Mouse (Mus musculus): ENCODE measurements around the gene Igf2bp2. TPM values are rescaled to one million over a fixed set of nuclear protein-coding genes. Genes with fewer than 3 reads are reported as not detected.

Igf2bp2 gene
- polyA plus RNA-seq, 1 experiment from 2014 or later = 34.8 TPM

DNA sequence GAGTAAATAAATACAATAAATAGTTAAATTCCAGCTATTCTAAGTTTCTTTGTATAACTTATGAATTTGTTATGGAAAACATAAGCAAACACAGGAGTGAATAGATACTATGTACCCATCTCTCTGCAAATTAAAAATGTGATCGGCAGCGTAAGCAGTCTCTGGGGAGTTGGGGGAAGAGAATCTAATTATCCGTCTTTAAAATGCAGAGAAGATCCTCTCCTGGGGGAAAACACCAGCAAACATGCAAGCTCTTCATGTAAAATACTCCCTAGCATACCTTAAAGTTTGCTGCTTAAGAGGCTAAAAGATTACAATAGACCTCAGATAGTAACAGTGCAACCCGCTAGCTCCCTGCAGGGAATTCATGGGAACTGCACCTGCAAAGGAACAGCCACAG is 36.2 kb downstream of the Igf2bp2 start:
- DNase-seq (ENCODE audit: low spot score) = no peak
- H3K9ac ChIP-seq (ENCODE audit: low read depth, low read length) = no peak overlapping the region
- no peak overlapping the region for H3K4me2 ChIP-seq (ENCODE audit: low read length)
- H3K4me1 ChIP-seq (replicated peaks; ENCODE audit: insufficient read depth, low read length) = peaks cover 9% of the 10 kb centered on the region; the same call in 1 of the 2 replicates
- no peak overlapping the region for H3K27ac ChIP-seq
- no peak overlapping the region for H3K4me3 ChIP-seq (replicated peaks; ENCODE audit: low read depth, low read length)
- ATAC-seq (replicated peaks; ENCODE audit: low FRiP score, low read depth) = no peak
- TF ChIP-seq CTCF (IDR thresholded peaks at IDR 0.05; ENCODE audit: low read depth) = no peak
- no peaks in the 10 kb centered on the region for H3K36me3 ChIP-seq (ENCODE audit: insufficient read depth, low read length)
- WGBS = 95% methylated on average over 4 of the region's 4 CpGs
- H3K9me3 ChIP-seq (replicated peaks; ENCODE audit: low read length) = no peaks in the 10 kb centered on the region
- no peaks in the 10 kb centered on the region for H3K27me3 ChIP-seq (ENCODE audit: insufficient read depth, low read length)

DNA sequence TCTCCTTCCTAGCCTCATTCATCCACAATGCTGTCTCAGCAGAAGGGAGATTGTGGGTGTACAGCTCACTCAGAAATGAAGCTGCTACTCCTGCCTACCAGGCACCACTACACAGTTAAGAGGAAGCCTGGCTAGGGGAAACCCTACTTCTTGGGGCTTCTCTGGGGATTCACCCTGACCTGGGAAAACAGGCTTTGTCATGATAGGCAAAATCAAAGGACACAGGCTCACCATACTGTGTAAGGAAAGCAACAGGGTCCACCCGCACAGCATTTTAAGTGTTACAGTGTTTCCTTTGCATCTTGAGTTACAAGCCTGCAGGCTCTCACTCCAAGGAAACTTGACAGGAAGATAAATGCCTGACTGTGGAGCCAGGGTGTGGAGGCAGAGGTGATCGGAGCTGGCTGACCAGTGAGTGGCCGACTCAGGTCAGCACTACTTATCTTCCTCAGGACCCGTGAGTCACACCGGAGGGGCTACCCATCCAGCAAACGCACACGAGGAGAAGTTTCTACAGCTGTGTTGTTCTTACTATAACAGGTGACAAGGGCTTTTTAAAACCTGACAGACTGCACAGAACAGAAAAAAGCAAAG is 38.7 kb downstream of the Igf2bp2 start:
- 14% methylated on average over 7 of the region's 7 CpGs for WGBS
- peak; percentile 70 for DNase-seq (ENCODE audit: low spot score)
- Histone ChIP-seq H3K4me2 (ENCODE audit: low read length) (no peak overlapping the region), H3K4me3 (replicated peaks; ENCODE audit: low read depth, low read length) (no peak overlapping the region), H3K9ac (ENCODE audit: low read depth, low read length) (no peak overlapping the region), H3K36me3 (ENCODE audit: insufficient read depth, low read length) (no peaks in the 10 kb centered on the region), H3K27me3 (ENCODE audit: insufficient read depth, low read length) (no peaks in the 10 kb centered on the region), H3K9me3 (replicated peaks; ENCODE audit: low read length) (no peaks in the 10 kb centered on the region), H3K4me1 (replicated peaks; ENCODE audit: insufficient read depth, low read length) (peaks cover 9% of the 10 kb centered on the region; the same call in 1 of the 2 replicates), H3K27ac (no peak overlapping the region)
- ATAC-seq (replicated peaks; ENCODE audit: low FRiP score, low read depth) = 0 out of 2 replicates have a peak, but pooled peaks have one; percentile 41
- no peak for TF ChIP-seq CTCF (IDR thresholded peaks at IDR 0.05; ENCODE audit: low read depth)

DNA sequence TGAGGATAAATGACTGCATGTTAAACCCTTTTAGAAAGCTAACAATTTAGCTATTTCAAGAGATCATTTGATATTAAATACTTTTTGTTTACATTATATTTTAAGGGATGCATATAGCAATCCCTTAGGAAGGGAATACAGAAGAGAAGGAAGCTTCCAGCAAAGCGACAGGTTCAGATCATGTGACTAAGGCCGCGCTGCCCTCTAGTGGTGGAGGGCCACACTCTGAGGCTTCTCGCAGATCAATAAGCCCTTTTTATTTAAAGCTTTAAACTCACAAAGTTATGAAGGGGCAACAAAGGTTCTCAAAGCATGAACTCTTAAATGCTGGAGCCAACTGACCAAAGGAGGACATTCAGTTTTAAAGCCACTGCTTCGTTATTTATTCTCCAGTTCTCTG is 39.4 kb downstream of the Igf2bp2 start:
- TF ChIP-seq CTCF (IDR thresholded peaks at IDR 0.05; ENCODE audit: low read depth) = peak; percentile 75
- Histone ChIP-seq H3K4me2 (ENCODE audit: low read length) (no peak overlapping the region), H3K27me3 (ENCODE audit: insufficient read depth, low read length) (no peaks in the 10 kb centered on the region), H3K36me3 (ENCODE audit: insufficient read depth, low read length) (no peaks in the 10 kb centered on the region), H3K4me3 (replicated peaks; ENCODE audit: low read depth, low read length) (no peak overlapping the region), H3K9me3 (replicated peaks; ENCODE audit: low read length) (no peaks in the 10 kb centered on the region), H3K9ac (ENCODE audit: low read depth, low read length) (no peak overlapping the region), H3K4me1 (replicated peaks; ENCODE audit: insufficient read depth, low read length) (peaks cover 9% of the 10 kb centered on the region; the same call in 1 of the 2 replicates), H3K27ac (no peak overlapping the region)
- peak; percentile 70 for DNase-seq (ENCODE audit: low spot score)
- ATAC-seq (replicated peaks; ENCODE audit: low FRiP score, low read depth) = no peak
- WGBS = 36% methylated on average over 5 of the region's 5 CpGs

DNA sequence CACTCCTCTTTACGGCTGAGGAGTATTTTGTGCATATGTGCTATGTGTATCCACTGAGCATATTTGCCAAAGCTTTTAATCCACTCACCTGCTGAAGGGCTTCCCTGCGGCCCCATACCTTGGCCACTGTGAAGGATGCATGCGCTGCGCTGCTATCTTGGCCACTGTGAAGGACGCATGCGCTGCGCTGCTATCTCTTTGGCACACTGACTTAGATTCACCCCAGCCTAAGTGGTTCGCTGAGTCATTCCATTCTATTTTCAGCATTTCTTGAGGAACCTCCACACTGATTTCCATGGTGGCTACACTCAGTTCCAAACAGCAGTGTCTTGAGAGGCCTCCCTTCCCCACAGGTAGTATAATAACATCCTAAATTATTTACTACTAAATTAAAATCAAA is 42.0 kb downstream of the Igf2bp2 start:
- Histone ChIP-seq H3K4me3 (replicated peaks; ENCODE audit: low read depth, low read length) (no peak overlapping the region), H3K9ac (ENCODE audit: low read depth, low read length) (no peak overlapping the region), H3K9me3 (replicated peaks; ENCODE audit: low read length) (no peaks in the 10 kb centered on the region), H3K36me3 (ENCODE audit: insufficient read depth, low read length) (no peaks in the 10 kb centered on the region), H3K27ac (no peak overlapping the region), H3K27me3 (ENCODE audit: insufficient read depth, low read length) (no peaks in the 10 kb centered on the region), H3K4me2 (ENCODE audit: low read length) (no peak overlapping the region), H3K4me1 (replicated peaks; ENCODE audit: insufficient read depth, low read length) (peaks cover 9% of the 10 kb centered on the region; the same call in 1 of the 2 replicates)
- TF ChIP-seq CTCF (IDR thresholded peaks at IDR 0.05; ENCODE audit: low read depth) = no peak
- WGBS = 90% methylated on average over 8 of the region's 8 CpGs
- DNase-seq (ENCODE audit: low spot score) = no peak
- no peak for ATAC-seq (replicated peaks; ENCODE audit: low FRiP score, low read depth)

DNA sequence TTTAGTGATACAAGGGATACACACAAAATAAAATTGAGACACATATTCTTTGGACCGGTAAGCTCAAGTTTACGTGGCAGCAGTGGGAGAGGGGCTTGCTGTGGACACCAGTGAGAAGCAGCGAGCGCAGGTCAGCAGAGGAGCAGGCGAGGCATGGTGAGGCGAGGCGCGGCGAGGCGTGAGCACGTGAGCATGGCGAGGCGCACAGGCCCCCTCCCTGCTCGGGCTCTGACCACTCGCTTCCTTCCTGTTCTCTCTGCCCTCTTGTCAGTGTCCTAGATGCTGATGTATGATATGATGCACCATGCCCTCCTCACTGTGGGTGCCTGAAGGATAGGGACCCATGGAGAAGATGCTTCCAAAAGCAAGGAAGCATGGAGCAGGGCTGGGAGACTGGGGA is 43.6 kb downstream of the Igf2bp2 start:
- Histone ChIP-seq H3K27me3 (ENCODE audit: insufficient read depth, low read length) (no peaks in the 10 kb centered on the region), H3K4me3 (replicated peaks; ENCODE audit: low read depth, low read length) (no peak overlapping the region), H3K4me2 (ENCODE audit: low read length) (peak overlapping the region; percentile 34; the same call in 1 of the 2 replicates), H3K27ac (peak overlapping the region; percentile 60; the same call in 1 of the 2 replicates), H3K36me3 (ENCODE audit: insufficient read depth, low read length) (no peaks in the 10 kb centered on the region), H3K4me1 (replicated peaks; ENCODE audit: insufficient read depth, low read length) (peaks cover 7% of the 10 kb centered on the region; the same call in 1 of the 2 replicates), H3K9ac (ENCODE audit: low read depth, low read length) (no peak overlapping the region), H3K9me3 (replicated peaks; ENCODE audit: low read length) (no peaks in the 10 kb centered on the region)
- no peak for DNase-seq (ENCODE audit: low spot score)
- ATAC-seq (replicated peaks; ENCODE audit: low FRiP score, low read depth) = no peak
- WGBS = 76% methylated on average over 15 of the region's 15 CpGs
- no peak for TF ChIP-seq CTCF (IDR thresholded peaks at IDR 0.05; ENCODE audit: low read depth)

DNA sequence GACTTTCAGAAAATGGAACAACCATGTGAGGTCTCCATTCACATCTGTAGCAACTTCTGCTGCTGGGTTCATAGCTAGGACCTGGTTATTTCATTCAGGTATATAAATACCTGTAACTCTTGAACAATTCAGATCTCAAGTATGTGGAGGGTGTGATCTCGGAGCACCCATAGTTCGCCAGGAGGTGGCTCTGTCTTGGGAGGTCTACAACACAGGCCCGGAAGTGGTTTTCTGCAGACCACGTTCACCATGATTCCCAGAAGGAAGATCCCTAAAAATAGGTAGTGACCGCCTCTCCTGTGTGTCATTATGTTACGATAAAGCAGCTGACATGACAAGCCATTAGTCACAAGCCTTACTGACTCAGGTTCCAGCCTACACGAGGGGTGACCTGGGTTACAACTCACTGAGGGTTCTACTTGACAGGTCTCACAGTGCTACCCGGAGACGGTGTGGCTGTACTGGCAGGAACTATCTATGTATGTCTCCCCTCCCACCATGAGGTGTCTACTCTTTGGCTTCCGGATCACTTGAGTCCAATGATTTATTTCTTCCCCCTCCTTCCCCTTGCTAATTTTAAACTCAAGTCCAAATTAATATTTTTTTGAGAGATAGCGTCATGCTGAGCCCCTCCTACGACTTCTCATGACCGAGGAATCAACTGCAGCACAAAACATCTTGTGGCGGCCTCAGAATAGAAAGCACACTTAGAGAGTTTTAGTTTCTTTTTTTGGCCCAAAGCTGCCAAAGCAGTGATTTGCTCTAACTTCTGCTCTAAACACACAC is 44.2 kb downstream of the Igf2bp2 start:
- WGBS = 52% methylated on average over 14 of the region's 14 CpGs
- ATAC-seq (replicated peaks; ENCODE audit: low FRiP score, low read depth) (no peak), DNase-seq (ENCODE audit: low spot score) (peak; percentile 66)
- H3K4me1 ChIP-seq (replicated peaks; ENCODE audit: insufficient read depth, low read length) = peaks cover under 1% of the 10 kb centered on the region; the same call in 1 of the 2 replicates
- TF ChIP-seq CTCF (IDR thresholded peaks at IDR 0.05; ENCODE audit: low read depth) = no peak
- H3K9me3 ChIP-seq (replicated peaks; ENCODE audit: low read length) = no peaks in the 10 kb centered on the region
- H3K27me3 ChIP-seq (ENCODE audit: insufficient read depth, low read length) = no peaks in the 10 kb centered on the region
- H3K4me3 ChIP-seq (replicated peaks; ENCODE audit: low read depth, low read length) = no peak overlapping the region
- H3K9ac ChIP-seq (ENCODE audit: low read depth, low read length) = no peak overlapping the region
- no peaks in the 10 kb centered on the region for H3K36me3 ChIP-seq (ENCODE audit: insufficient read depth, low read length)
- peak overlapping the region; percentile 60; the same call in 1 of the 2 replicates for H3K27ac ChIP-seq
- H3K4me2 ChIP-seq (ENCODE audit: low read length) = peak overlapping the region; percentile 34; the same call in 1 of the 2 replicates

All from kidney, postnatal 0 days (tissue).